Mouse (Mus musculus) bone marrow macrophage, adult 2 months (primary cell): ENCODE results near the gene Ppp1r3d.

Experiments
- CTCF ChIP-seq: IDR thresholded peaks from 2 replicates; pipeline ENCODE4 v1.5.1; 2012; ENCODE audit warnings: low read depth, mild to moderate bottlenecking, low read length, moderate library complexity
- POLR2A ChIP-seq: IDR thresholded peaks from 2 replicates; pipeline ENCODE4 v1.6.1; 2012; ENCODE audit warnings: mild to moderate bottlenecking, low read depth, low read length, borderline replicate concordance

GRCm38 (mm10) chr2:178429426-178429825, 15.2 kb upstream of the Ppp1r3d start:
- no peak for TF ChIP-seq CTCF
- no peak for TF ChIP-seq POLR2A
